ENCODE assay signal across 27 mouse cellular contexts in genomic region chr10:111024746-111025145, GRCm38 (mm10).
"Had no signal": no experiment of that assay in that cellular context is flagged by ENCODE, and none has a peak within 500 bp of the region (broad histone marks: within the 10 kb centered on the region; RNA-seq: fewer than 3 reads in every experiment).

No protein-coding gene starts in this region.

- DNase-seq: gastrocnemius, postnatal 10 days; gastrocnemius, postnatal 25 days; heart, adult 18-20 months; heart, postnatal 10 days; heart, postnatal 4 days; kidney, adult 18-20 months; kidney, adult 8-10 months; kidney, postnatal 10 days; kidney, postnatal 25 days; kidney, postnatal 4 days; liver; liver, embryonic 13.5 days had no signal

- H3K4me2 ChIP-seq: heart, embryonic 12.5 days; hindbrain, embryonic 12.5 days; hindbrain, embryonic 14.5 days; intestine, embryonic 15.5 days; limb, embryonic 12.5 days; liver, embryonic 11.5 days; liver, embryonic 13.5 days; liver, embryonic 15.5 days had no signal

- ATAC-seq: hindbrain, embryonic 16.5 days; inflammation-experienced regulatory T-cells, adult 6 months; intestine, embryonic 15.5 days; intestine, postnatal 0 days had no signal

- H3K27me3 ChIP-seq: heart, embryonic 12.5 days; hindbrain, embryonic 12.5 days; intestine, embryonic 15.5 days; limb, embryonic 12.5 days; liver, embryonic 13.5 days; liver, embryonic 15.5 days had no signal

- H3K4me1 ChIP-seq: hindbrain, embryonic 12.5 days; intestine, embryonic 15.5 days; limb, embryonic 10.5 days; limb, embryonic 12.5 days; liver, embryonic 13.5 days; liver, embryonic 15.5 days had no signal

- H3K36me3 ChIP-seq: heart, embryonic 10.5 days; heart, embryonic 12.5 days; hindbrain, embryonic 10.5 days; hindbrain, embryonic 12.5 days; intestine, embryonic 15.5 days; limb, embryonic 10.5 days; limb, embryonic 12.5 days; liver, embryonic 13.5 days; liver, embryonic 15.5 days had no signal

- H3K4me3 ChIP-seq: heart, embryonic 10.5 days; heart, embryonic 12.5 days; hindbrain, embryonic 10.5 days; hindbrain, embryonic 12.5 days; intestine, embryonic 15.5 days; layer of hippocampus, adult 2 months; left cerebral cortex, adult 2 months; limb, embryonic 10.5 days; limb, embryonic 12.5 days; liver, embryonic 13.5 days; liver, embryonic 15.5 days had no signal

- H3K9ac ChIP-seq: heart, embryonic 12.5 days; hindbrain, embryonic 12.5 days; hindbrain, embryonic 14.5 days; intestine, embryonic 15.5 days; limb, embryonic 12.5 days; liver, embryonic 13.5 days; liver, embryonic 15.5 days had no signal

- H3K9me3 ChIP-seq: heart, embryonic 10.5 days; heart, embryonic 12.5 days; hindbrain, embryonic 10.5 days; hindbrain, embryonic 12.5 days; intestine, embryonic 15.5 days; limb, embryonic 10.5 days; limb, embryonic 12.5 days; liver, embryonic 13.5 days; liver, embryonic 15.5 days had no signal

- H3K27ac ChIP-seq: heart, embryonic 10.5 days; hindbrain, embryonic 10.5 days; hindbrain, embryonic 12.5 days; hindbrain, embryonic 14.5 days; intestine, embryonic 15.5 days; layer of hippocampus, adult 2 months; left cerebral cortex, adult 2 months; limb, embryonic 10.5 days; limb, embryonic 12.5 days; liver, embryonic 13.5 days; liver, embryonic 15.5 days had no signal
